Mouse (Mus musculus) C2C12 (cell line): ENCODE data around the gene Fam168a.
"Not testable (repeated sequence)": the region's sequence is repeated elsewhere in the genome, so short reads cannot be mapped to it uniquely, and the experiment has no call there.

Source experiments
- CTCF ChIP-seq: IDR thresholded peaks from one replicate; pipeline ENCODE4 v1.5.1; 2011; ENCODE audit not compliant: control insufficient read depth, insufficient read depth, insufficient read length
- MYOG ChIP-seq: IDR thresholded peaks from one replicate; pipeline ENCODE4 v1.6.1; 2011; ENCODE audit not compliant: control insufficient read depth, insufficient read length; ENCODE audit errors: extremely low read depth

- not testable (repeated sequence) for TF ChIP-seq CTCF, MYOG
Observed at GRCm38 (mm10) chr7:100846033-100846432, 139.6 kb downstream of the Fam168a start.
